In genomic region chr2:32647366-32647765, GRCm38 (mm10) we compare ENCODE assay signal across 9 mouse cellular contexts. TPM values are rescaled to one million over a fixed set of nuclear protein-coding genes. Genes with fewer than 3 reads are reported as not detected.
A peak's percentile ranks its signal among the peaks of the same experiment; 100 is the strongest.
DNase-seq lines count a peak whose midpoint lies in the region; ATAC-seq and TF ChIP-seq lines count a peak whose summit lies in the region.
"Had no signal": no experiment of that assay in that cellular context is flagged by ENCODE, and none has a peak within 500 bp of the region (broad histone marks: within the 10 kb centered on the region; RNA-seq: fewer than 3 reads in every experiment).

No protein-coding gene starts in this region.

- ATAC-seq in heart, embryonic 12.5 days (ENCODE audit: insufficient number of reproducible peaks, low FRiP score) = no peak
- ATAC-seq in liver, embryonic 15.5 days (ENCODE audit: insufficient read depth) = no peak
- no peak for ATAC-seq in inflammation-experienced regulatory T-cells, adult 6 months

- H3K9ac ChIP-seq in heart, embryonic 12.5 days = peak overlapping the region; percentile 77
- H3K9ac ChIP-seq in liver, embryonic 15.5 days = peak overlapping the region; percentile 43; the same call in 1 of the 2 replicates

- no peaks in the 10 kb centered on the region for H3K9me3 ChIP-seq in heart, embryonic 12.5 days (replicated peaks)
- no peaks in the 10 kb centered on the region for H3K9me3 ChIP-seq in liver, embryonic 15.5 days (replicated peaks)

- H3K36me3 ChIP-seq in heart, embryonic 12.5 days = peaks cover 11% of the 10 kb centered on the region
- no peaks in the 10 kb centered on the region for H3K36me3 ChIP-seq in liver, embryonic 15.5 days (replicated peaks)

- no peak for TF ChIP-seq CTCF in bone marrow, adult 2 months (IDR thresholded peaks at IDR 0.05; ENCODE audit: control insufficient read depth, insufficient read depth, low read length)

- peak overlapping the region; percentile 54 for H3K4me3 ChIP-seq in heart, embryonic 12.5 days
- H3K4me3 ChIP-seq in bone marrow, adult 2 months (replicated peaks; ENCODE audit: control insufficient read depth, low read depth, low read length) = peak overlapping the region; percentile 47
- peak overlapping the region; percentile 52 for H3K4me3 ChIP-seq in liver, embryonic 15.5 days (replicated peaks)

- H3K27me3 ChIP-seq in heart, embryonic 12.5 days (replicated peaks) = no peaks in the 10 kb centered on the region
- no peaks in the 10 kb centered on the region for H3K27me3 ChIP-seq in liver, embryonic 15.5 days

- DNase-seq in heart, postnatal 4 days = no peak
- DNase-seq in heart, postnatal 10 days = peak; percentile 47 to 54
- DNase-seq in frontal cortex, postnatal 10 days (ENCODE audit: low spot score in 2 of 2) = no peak
- DNase-seq in gastrocnemius, adult 8-10 months (ENCODE audit: low spot score in 2 of 2) = no peak
- DNase-seq: gastrocnemius, postnatal 25 days had no signal

- TF ChIP-seq POLR2A in bone marrow, adult 2 months (IDR thresholded peaks at IDR 0.05; ENCODE audit: borderline replicate concordance, control insufficient read depth, low read depth, low read length) = no peak

- H3K4me2 ChIP-seq in heart, embryonic 12.5 days = peak overlapping the region; percentile 64
- peak overlapping the region; percentile 64 for H3K4me2 ChIP-seq in liver, embryonic 15.5 days

- WGBS in heart, embryonic 12.5 days = 70% methylated on average over 7 of the region's 7 CpGs
- 13% methylated on average over 7 of the region's 7 CpGs for WGBS in bone marrow, adult 2 months
- 49% methylated on average over 7 of the region's 7 CpGs for WGBS in liver, embryonic 15.5 days (ENCODE audit: insufficient replicate concordance)

- peaks cover 60% of the 10 kb centered on the region for H3K4me1 ChIP-seq in heart, embryonic 12.5 days (replicated peaks)
- peaks cover 1% of the 10 kb centered on the region; the same call in 1 of the 2 replicates for H3K4me1 ChIP-seq in bone marrow, adult 2 months (ENCODE audit: control insufficient read depth, insufficient read depth, low read length)
- H3K4me1 ChIP-seq in liver, embryonic 15.5 days (replicated peaks) = peaks cover 43% of the 10 kb centered on the region

- intact Hi-C loops in heart, postnatal 10 days (cut with DNase I) = loop anchor here (2.0 kb wide), 1 partner anchor 15 kb away; no protein-coding TSS in a partner anchor

- peak overlapping the region; percentile 87 for H3K27ac ChIP-seq in heart, embryonic 12.5 days (ENCODE audit: poor library complexity, severe bottlenecking)
- peak overlapping the region; percentile 27; the same call in 1 of the 2 replicates for H3K27ac ChIP-seq in bone marrow, adult 2 months (ENCODE audit: control insufficient read depth, insufficient read depth, low read depth, low read length, poor library complexity)
- no peak overlapping the region for H3K27ac ChIP-seq in liver, embryonic 15.5 days (replicated peaks)

RNA-seq across cellular contexts. Expression of gene Eng, which starts 1.0 kb away (rescaled TPM):
- 159 and 168 TPM in 2 replicates for polyA plus RNA-seq in heart, embryonic 12.5 days (2016; fragmentation: Nextera tagmentation; extraction: Ambion mirVana)
- total RNA-seq in heart, postnatal 4 days (2021) = 100 to 1,000 TPM; 149 to 162 TPM
- polyA plus RNA-seq in bone marrow, adult 2 months (2011; ENCODE audit: insufficient read depth, insufficient read length, low replicate concordance, missing spikeins) = 8.4 and 11.3 TPM in 2 replicates
- total RNA-seq in heart, postnatal 10 days (2021) = 100 to 1,000 TPM; 152 to 166 TPM
- 23.5 and 29.5 TPM in 2 replicates for polyA plus RNA-seq in liver, embryonic 15.5 days (2015; fragmentation: Nextera tagmentation; extraction: Ambion mirVana)
- polyA plus RNA-seq in inflammation-experienced regulatory T-cells, adult 6 months (2017; shearing (Covaris generic)) = not detected
- total RNA-seq in gastrocnemius, adult 8-10 months (2022) = 10 to 100 TPM; 17.4 to 26.6 (median 20.5) TPM

RNA-seq across cellular contexts. Expression of gene Ak1, which starts 25.8 kb away (rescaled TPM):
- polyA plus RNA-seq in heart, embryonic 12.5 days (2016; fragmentation: Nextera tagmentation; extraction: Ambion mirVana) = 285 and 294 TPM in 2 replicates
- 100 to 1,000 TPM; 405 to 424 TPM for total RNA-seq in heart, postnatal 4 days (2021)
- polyA plus RNA-seq in bone marrow, adult 2 months (2011; ENCODE audit: insufficient read depth, insufficient read length, low replicate concordance, missing spikeins) = 4.0 and 9.1 TPM in 2 replicates
- total RNA-seq in heart, postnatal 10 days (2021) = 100 to 1,000 TPM; 522 to 538 TPM
- 4.7 and 6.6 TPM in 2 replicates for polyA plus RNA-seq in liver, embryonic 15.5 days (2015; fragmentation: Nextera tagmentation; extraction: Ambion mirVana)
- polyA plus RNA-seq in inflammation-experienced regulatory T-cells, adult 6 months (2017; shearing (Covaris generic)) = under 1 TPM in 1 of 3 experiments, not detected in 2; 0.52 TPM
- 1,000 to 10,000 TPM; 1,455 to 1,877 (median 1,746) TPM for total RNA-seq in gastrocnemius, adult 8-10 months (2022)

RNA-seq across cellular contexts. Expression of gene St6galnac6, which starts 47.9 kb away (rescaled TPM):
- polyA plus RNA-seq in heart, embryonic 12.5 days (2016; fragmentation: Nextera tagmentation; extraction: Ambion mirVana) = 31.6 and 35.3 TPM in 2 replicates
- 10 to 100 TPM; 77.5 to 82.7 TPM for total RNA-seq in heart, postnatal 4 days (2021)
- 13.3 and 25.7 TPM in 2 replicates for polyA plus RNA-seq in bone marrow, adult 2 months (2011; ENCODE audit: insufficient read depth, insufficient read length, low replicate concordance, missing spikeins)
- total RNA-seq in heart, postnatal 10 days (2021) = 100 to 1,000 TPM in 1 of 2 experiments, 10 to 100 TPM in 1; 87.9 to 103 TPM
- 11.6 and 11.7 TPM in 2 replicates for polyA plus RNA-seq in liver, embryonic 15.5 days (2015; fragmentation: Nextera tagmentation; extraction: Ambion mirVana)
- polyA plus RNA-seq in inflammation-experienced regulatory T-cells, adult 6 months (2017; shearing (Covaris generic)) = 1 to 10 TPM; 3.4 to 5.1 (median 4.3) TPM
- 10 to 100 TPM; 48.6 to 61.3 (median 54.9) TPM for total RNA-seq in gastrocnemius, adult 8-10 months (2022)

RNA-seq across cellular contexts. Expression of gene Fpgs, which starts 56.6 kb away (rescaled TPM):
- 18.7 and 20.3 TPM in 2 replicates for polyA plus RNA-seq in heart, embryonic 12.5 days (2016; fragmentation: Nextera tagmentation; extraction: Ambion mirVana)
- 10 to 100 TPM; 10.5 to 12.5 TPM for total RNA-seq in heart, postnatal 4 days (2021)
- polyA plus RNA-seq in bone marrow, adult 2 months (2011; ENCODE audit: insufficient read depth, insufficient read length, low replicate concordance, missing spikeins) = 14.9 and 24.4 TPM in 2 replicates
- total RNA-seq in heart, postnatal 10 days (2021) = 10 to 100 TPM in 1 of 2 experiments, 1 to 10 TPM in 1; 9.9 to 11.7 TPM
- 41.2 and 51.2 TPM in 2 replicates for polyA plus RNA-seq in liver, embryonic 15.5 days (2015; fragmentation: Nextera tagmentation; extraction: Ambion mirVana)
- 1 to 10 TPM; 3.2 to 7.2 (median 5.8) TPM for polyA plus RNA-seq in inflammation-experienced regulatory T-cells, adult 6 months (2017; shearing (Covaris generic))
- 1 to 10 TPM; 4.2 to 5.8 (median 4.7) TPM for total RNA-seq in gastrocnemius, adult 8-10 months (2022)

Comparison
In these comparisons a context has a peak if more than half of its experiments do, and no peak if none do; other contexts are left out.
1. DNase-seq: peak in heart, postnatal 10 days (2 of 2); none in heart, postnatal 4 days (single experiment), frontal cortex, postnatal 10 days (0 of 2) and gastrocnemius, adult 8-10 months (0 of 2).
2. RNA of gene Ak1, which starts 25.8 kb away (polyA plus RNA-seq): 285 to 294 TPM in heart, embryonic 12.5 days; 4.0 to 9.1 TPM in bone marrow, adult 2 months, 4.7 to 6.6 TPM in liver, embryonic 15.5 days and 0.52 TPM in inflammation-experienced regulatory T-cells, adult 6 months; every median in the first group is over 10 times any median in the second.
3. Peak in every context shown above with its lines, with median percentiles within 50 percentile points of each other: H3K4me3 ChIP-seq.